Mouse (Mus musculus) liver, adult 2 months (tissue): ENCODE measurements around the gene Zeb2. TPM values are rescaled to one million over a fixed set of nuclear protein-coding genes. Genes with fewer than 3 reads are reported as not detected.
A peak's percentile ranks its signal among the peaks of the same experiment; 100 is the strongest.
"Not testable (repeated sequence)": the region's sequence is repeated elsewhere in the genome, so short reads cannot be mapped to it uniquely, and the experiment has no call there.

Experiments used
- DNase-seq: peaks from one replicate; pipeline ENCODE4 v3.0.0-alpha.2; 2011; ENCODE audit warnings: low read depth, low spot score; ENCODE audit errors: extremely low read depth
- H3K27ac ChIP-seq: fragments of 200-500 bp; replicated peaks from 2 replicates; pipeline ENCODE4 v1.5.1; 2012; ENCODE audit warnings: low read depth, mild to moderate bottlenecking, control low read depth, inconsistent platforms, low read length; ENCODE audit not compliant: insufficient read depth
- H3K27me3 ChIP-seq: fragments of 200-500 bp; 2 replicates; pipeline ENCODE4 v1.6.1; 2012; ENCODE audit warnings: mild to moderate bottlenecking, moderate library complexity, low read length, inconsistent platforms; ENCODE audit not compliant: control insufficient read depth, insufficient read depth
- H3K36me3 ChIP-seq: fragments of 200-500 bp; 2 replicates; pipeline ENCODE4 v1.6.1; 2012; ENCODE audit warnings: low read length, inconsistent platforms; ENCODE audit not compliant: control insufficient read depth, insufficient read depth
- H3K4me1 ChIP-seq: fragments of 200-500 bp; 2 replicates; pipeline ENCODE4 v1.6.1; 2011; ENCODE audit warnings: low read length; ENCODE audit not compliant: control insufficient read depth, insufficient read depth
- H3K4me3 ChIP-seq: fragments of 200-500 bp; 2 replicates; pipeline ENCODE4 v1.5.1; 2011; ENCODE audit warnings: low read depth, mild to moderate bottlenecking, control low read depth, low read length, moderate library complexity; ENCODE audit not compliant: insufficient read depth
- H3K79me2 ChIP-seq: fragments of 200-500 bp; 2 replicates; pipeline ENCODE4 v1.6.1; 2012; ENCODE audit warnings: inconsistent platforms, mild to moderate bottlenecking, low read length, moderate library complexity; ENCODE audit not compliant: control insufficient read depth, insufficient read depth
- H3K9ac ChIP-seq: fragments of 200-500 bp; 2 replicates; pipeline ENCODE4 v1.6.1; 2012; ENCODE audit warnings: low read depth, mild to moderate bottlenecking, control low read depth, inconsistent platforms, low read length
- CTCF ChIP-seq: fragments of 200-500 bp; IDR thresholded peaks from 2 replicates; pipeline ENCODE4 v1.5.1; 2011; ENCODE audit warnings: low read depth, low read length, control low read depth
- POLR2A ChIP-seq: fragments of 200-500 bp; IDR thresholded peaks from 2 replicates; pipeline ENCODE4 v1.6.1; 2011; ENCODE audit warnings: low read length, control low read depth; ENCODE audit not compliant: insufficient read depth; ENCODE audit errors: extremely low read depth
- WGBS: fragments of 180-500 bp; shearing (Covaris S2); methylation state at CpG from one replicate; pipeline ENCODE4 v1.1.7; 2018; 5-methylcytosine and 5-hydroxymethylcytosine counted together
- polyA plus RNA-seq: library from polyadenylated mRNA; depleted of rRNA; stranded (reverse); fragments of >200 nt; gene quantifications from 2 replicates; pipeline ENCODE4 v1.2.3, GENCODE M21; 2012
- total RNA-seq: library from RNA; depleted of rRNA; stranded (reverse); fragments of >200 nt; gene quantifications from 2 replicates; pipeline ENCODE4 v1.2.3, GENCODE M21; 2014

Zeb2 gene
- total and polyA plus RNA-seq, 2 experiments = 4.9 to 15.5 TPM

DNA sequence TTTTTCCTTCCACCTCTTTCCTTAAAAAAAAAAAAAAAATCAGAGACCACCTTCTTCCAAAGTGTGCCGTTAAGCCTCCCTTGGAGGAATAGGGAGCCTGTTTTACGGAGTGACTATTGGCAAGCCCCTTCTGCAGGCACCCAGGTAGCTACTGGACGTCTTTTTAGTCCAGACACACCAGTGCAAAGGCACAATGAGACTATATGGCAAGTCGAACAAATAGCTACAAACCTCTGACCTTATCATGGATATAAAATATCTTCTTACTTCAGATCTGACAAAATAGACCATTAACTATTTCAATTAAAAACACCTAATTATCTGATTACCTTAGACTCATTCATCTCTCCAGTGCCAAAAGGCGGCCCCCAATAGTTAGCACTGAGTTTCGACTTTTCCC lies 2.0 kb downstream of the Zeb2 start:
- no peak for DNase-seq
- no peaks in the 10 kb centered on the region for H3K79me2 ChIP-seq
- peak overlapping the region; percentile 83 for H3K27ac ChIP-seq
- H3K9ac ChIP-seq = 0 out of 2 replicates have a peak overlapping the region, but pooled peaks have one; percentile 40
- no peak overlapping the region for H3K4me3 ChIP-seq
- no peaks in the 10 kb centered on the region; the same call in 1 of the 2 replicates for H3K4me1 ChIP-seq
- no peaks in the 10 kb centered on the region for H3K36me3 ChIP-seq
- whole genome bisulfite sequencing = 6% methylated on average over 6 of the region's 6 CpGs
- TF ChIP-seq POLR2A = no peak
- H3K27me3 ChIP-seq = peaks cover 3% of the 10 kb centered on the region; the same call in 1 of the 2 replicates

DNA sequence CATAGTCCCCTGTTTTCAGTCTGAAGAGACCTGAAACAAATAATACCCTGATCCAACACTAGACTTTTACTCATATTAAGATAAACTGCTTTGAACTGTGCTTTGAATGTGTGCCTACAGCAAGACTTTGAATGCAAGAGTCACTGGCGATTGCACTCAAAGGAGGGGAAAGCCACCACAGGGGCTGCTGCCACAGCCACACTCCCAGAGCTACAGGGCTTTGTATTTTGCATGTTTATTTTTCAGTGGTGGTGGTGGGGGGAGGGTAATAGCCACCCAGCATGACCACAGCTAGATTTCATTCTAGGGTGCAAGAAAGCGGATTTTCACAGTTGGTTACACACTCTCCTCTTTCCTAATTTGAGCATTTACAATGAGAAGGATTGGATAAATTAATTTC lies 2.6 kb downstream of the Zeb2 start:
- H3K9ac ChIP-seq = no peak overlapping the region
- peaks cover 3% of the 10 kb centered on the region; the same call in 1 of the 2 replicates for H3K27me3 ChIP-seq
- H3K27ac ChIP-seq = peak overlapping the region; percentile 43; the same call in 1 of the 2 replicates
- H3K4me1 ChIP-seq = no peaks in the 10 kb centered on the region; the same call in 1 of the 2 replicates
- no peaks in the 10 kb centered on the region for H3K36me3 ChIP-seq
- H3K79me2 ChIP-seq = no peaks in the 10 kb centered on the region
- 39% methylated on average over 2 of the region's 2 CpGs for WGBS
- TF ChIP-seq POLR2A = no peak
- TF ChIP-seq CTCF = no peak
- no peak for DNase-seq
- H3K4me3 ChIP-seq = no peak overlapping the region

DNA sequence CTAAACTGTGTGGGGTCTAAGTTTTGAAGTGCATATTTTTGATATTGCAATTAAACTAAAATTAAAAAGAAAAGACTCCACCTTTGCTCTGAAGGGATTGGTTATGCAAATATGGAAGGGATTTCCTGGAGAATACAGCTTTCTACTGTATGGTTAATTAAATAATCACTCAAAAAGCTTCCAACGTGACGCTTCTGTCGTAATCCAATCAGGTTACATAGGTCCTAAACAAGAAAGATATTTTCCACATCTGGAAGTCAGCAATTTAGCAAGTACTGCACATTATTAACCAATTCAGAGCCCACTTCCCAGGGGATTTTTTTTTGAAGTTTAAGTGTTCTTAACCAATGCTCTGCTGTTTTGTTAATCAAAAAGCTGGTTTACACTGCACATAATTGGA lies 3.3 kb downstream of the Zeb2 start:
- Histone ChIP-seq H3K27ac (peak overlapping the region; percentile 12; the same call in 1 of the 2 replicates), H3K9ac (no peak overlapping the region), H3K27me3 (peaks cover 6% of the 10 kb centered on the region; the same call in 1 of the 2 replicates), H3K36me3 (no peaks in the 10 kb centered on the region), H3K4me3 (no peak overlapping the region), H3K4me1 (no peaks in the 10 kb centered on the region; the same call in 1 of the 2 replicates), H3K79me2 (no peaks in the 10 kb centered on the region)
- TF ChIP-seq CTCF (no peak), POLR2A (no peak)
- DNase-seq = peak; percentile 38
- WGBS = 30% methylated on average over 3 of the region's 3 CpGs

- Histone ChIP-seq H3K4me3 (peak overlapping the region; percentile 45), H3K9ac (peak overlapping the region; percentile 42), H3K36me3 (no peaks in the 10 kb centered on the region), H3K4me1 (no peaks in the 10 kb centered on the region; the same call in 1 of the 2 replicates), H3K27ac (peak overlapping the region; percentile 73), H3K27me3 (peaks cover 9% of the 10 kb centered on the region; the same call in 1 of the 2 replicates), H3K79me2 (no peaks in the 10 kb centered on the region)
- WGBS = 6% methylated on average over 23 of the region's 25 CpGs
- TF ChIP-seq POLR2A (no peak), CTCF (no peak)
- DNase-seq = no peak
These were observed 4.1 kb downstream of the Zeb2 start for GRCm38 (mm10) chr2:45112891-45113683.

- TF ChIP-seq CTCF (no peak), POLR2A (no peak)
- H3K4me3 ChIP-seq = peak overlapping the region; percentile 45
- H3K36me3 ChIP-seq = no peaks in the 10 kb centered on the region
- H3K27me3 ChIP-seq = peaks cover 8% of the 10 kb centered on the region; the same call in 1 of the 2 replicates
- 6% methylated on average over 9 of the region's 9 CpGs for WGBS
- DNase-seq = no peak
- H3K9ac ChIP-seq = peak overlapping the region; percentile 42
- H3K79me2 ChIP-seq = no peaks in the 10 kb centered on the region
- peak overlapping the region; percentile 73 for H3K27ac ChIP-seq
- no peaks in the 10 kb centered on the region; the same call in 1 of the 2 replicates for H3K4me1 ChIP-seq
These were observed 5.0 kb downstream of the Zeb2 start for GRCm38 (mm10) chr2:45112021-45112747.

DNA sequence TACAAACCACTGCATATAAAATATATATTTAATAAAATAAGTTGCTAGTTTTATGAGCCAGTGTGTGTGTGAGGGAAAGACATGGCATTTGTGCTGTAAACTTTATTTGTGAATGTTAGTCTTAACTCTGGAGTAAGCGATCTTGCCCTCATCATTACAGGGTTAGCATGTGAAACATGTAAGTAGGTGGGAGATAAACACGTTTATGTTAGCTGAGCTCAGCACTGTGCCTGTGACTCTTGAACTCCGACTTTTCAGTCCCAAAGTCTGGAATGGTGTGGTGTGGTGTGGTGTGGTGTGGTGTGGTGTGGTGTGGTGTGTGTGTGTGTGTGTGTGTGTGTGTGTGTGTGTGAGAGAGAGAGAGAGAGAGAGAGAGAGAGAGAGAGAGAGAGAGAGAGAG lies 5.6 kb downstream of the Zeb2 start:
- Histone ChIP-seq H3K4me3 (peak overlapping the region; percentile 55), H3K27ac (peak overlapping the region; percentile 70), H3K9ac (peak overlapping the region; percentile 36)
- H3K27me3 ChIP-seq, H3K4me1 ChIP-seq, H3K79me2 ChIP-seq, DNase-seq, H3K36me3 ChIP-seq: not testable (repeated sequence)
- 10% methylated on average over 3 of the region's 3 CpGs for WGBS
